Mouse (Mus musculus) telencephalon, adult 2 months (tissue): ENCODE measurements around the gene Nck2.

ENCODE experiments used
- DNase-seq: peaks from one replicate; pipeline ENCODE4 v3.0.0-alpha.2; 2011; ENCODE audit warnings: low read depth, low spot score

Nck2 gene

GRCm38 (mm10) chr1:43571105-43571504 lies 126.7 kb downstream of the Nck2 start:
- no peak for DNase-seq

- no peak for DNase-seq
Observed at GRCm38 (mm10) chr1:43574793-43575304, 130.5 kb downstream of the Nck2 start.

GRCm38 (mm10) chr1:43577371-43577770 lies 133.0 kb downstream of the Nck2 start:
- DNase-seq = no peak

- DNase-seq = no peak
Observed at GRCm38 (mm10) chr1:43583564-43583963, 139.2 kb downstream of the Nck2 start.

GRCm38 (mm10) chr1:43589001-43589400 lies 144.6 kb downstream of the Nck2 start:
- DNase-seq = no peak

- DNase-seq = no peak
Observed at GRCm38 (mm10) chr1:43589910-43590309, 145.5 kb downstream of the Nck2 start.

- no peak for DNase-seq
Observed at GRCm38 (mm10) chr1:43590727-43591126, 146.3 kb downstream of the Nck2 start.

GRCm38 (mm10) chr1:43593069-43593468 lies 148.7 kb downstream of the Nck2 start:
- DNase-seq = no peak

- DNase-seq = no peak
Observed at GRCm38 (mm10) chr1:43594738-43595137, 150.4 kb downstream of the Nck2 start.

GRCm38 (mm10) chr1:43597731-43598130 lies 153.4 kb downstream of the Nck2 start:
- peak; percentile 49 for DNase-seq

GRCm38 (mm10) chr1:43599483-43599882 lies 155.1 kb downstream of the Nck2 start:
- no peak for DNase-seq

GRCm38 (mm10) chr1:43601054-43601453 lies 156.7 kb downstream of the Nck2 start:
- DNase-seq = no peak

GRCm38 (mm10) chr1:43615948-43616347 lies 171.6 kb downstream of the Nck2 start:
- peak; percentile 27 for DNase-seq
